Mouse (Mus musculus): Measurements from ENCODE around the gene Cfap20. TPM values are rescaled to one million over a fixed set of nuclear protein-coding genes. Genes with fewer than 3 reads are reported as not detected.
A peak's percentile ranks its signal among the peaks of the same experiment; 100 is the strongest.
"Not testable (repeated sequence)": the region's sequence is repeated elsewhere in the genome, so short reads cannot be mapped to it uniquely, and the experiment has no call there.

Cfap20 gene
- total RNA-seq, 1 experiment from 2014 or later: 47.4 TPM

DNA sequence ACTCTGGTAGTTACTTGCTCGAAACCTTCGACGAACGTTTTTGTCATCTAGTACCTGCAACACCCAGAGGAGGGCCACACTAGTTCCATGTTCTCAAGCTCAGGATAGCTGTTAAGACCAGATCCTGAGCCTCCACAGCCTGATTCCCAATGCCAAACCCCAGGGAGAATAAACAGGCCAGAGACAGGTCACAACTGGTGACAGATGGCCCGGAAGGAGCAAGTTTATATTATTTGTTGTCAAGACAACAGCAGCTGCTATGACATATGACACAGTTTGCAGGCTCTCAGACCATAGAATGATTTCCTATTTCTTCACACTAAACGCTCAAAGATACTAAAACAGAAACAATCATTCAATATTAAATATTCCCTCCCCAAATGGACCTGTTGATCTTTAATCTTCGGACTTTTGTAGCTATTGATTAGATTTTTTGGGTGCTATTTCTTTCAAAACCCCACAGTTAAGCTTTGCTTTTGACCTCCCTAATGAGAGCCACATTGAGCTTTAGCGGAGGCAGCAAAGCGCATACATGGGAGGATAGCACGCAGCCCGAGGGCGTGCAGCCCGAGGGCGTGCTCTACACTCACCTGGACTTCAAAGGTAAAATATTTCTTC lies 12.4 kb downstream of the Cfap20 start:
- no peak for DNase-seq

DNA sequence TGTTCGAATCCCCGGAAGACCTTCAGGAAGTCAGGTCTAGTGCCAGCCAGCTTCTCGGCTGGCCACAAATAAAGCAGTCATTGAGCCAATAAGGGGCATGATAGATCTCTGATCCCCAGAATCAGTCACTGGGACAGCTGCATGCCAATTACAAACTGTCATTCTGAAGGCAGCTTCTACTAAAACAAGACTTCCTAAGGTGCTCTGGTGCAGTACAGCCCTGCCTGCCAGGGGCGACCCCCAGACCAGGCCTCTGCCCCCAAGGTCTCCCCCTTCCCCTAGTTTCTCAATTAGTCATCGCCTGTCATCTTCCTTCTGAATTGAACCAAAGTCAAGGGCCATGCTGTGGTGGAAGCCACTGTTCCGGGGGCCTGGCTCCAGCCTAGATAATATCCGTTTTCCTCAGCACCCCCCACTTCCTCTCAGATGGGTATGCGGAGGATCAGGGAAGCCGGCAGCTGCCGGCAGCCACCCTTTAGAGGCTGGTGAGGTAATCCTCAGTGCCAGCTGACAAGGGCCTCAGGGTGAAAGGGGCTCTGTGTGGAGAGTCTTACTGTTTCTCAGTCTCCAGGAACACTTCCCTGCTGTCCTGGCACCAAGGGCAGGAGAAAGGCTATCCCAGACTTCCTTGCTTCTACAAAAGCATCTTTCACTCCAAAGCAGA lies 23.2 kb downstream of the Cfap20 start:
- peak; percentile 51 for DNase-seq

DNA sequence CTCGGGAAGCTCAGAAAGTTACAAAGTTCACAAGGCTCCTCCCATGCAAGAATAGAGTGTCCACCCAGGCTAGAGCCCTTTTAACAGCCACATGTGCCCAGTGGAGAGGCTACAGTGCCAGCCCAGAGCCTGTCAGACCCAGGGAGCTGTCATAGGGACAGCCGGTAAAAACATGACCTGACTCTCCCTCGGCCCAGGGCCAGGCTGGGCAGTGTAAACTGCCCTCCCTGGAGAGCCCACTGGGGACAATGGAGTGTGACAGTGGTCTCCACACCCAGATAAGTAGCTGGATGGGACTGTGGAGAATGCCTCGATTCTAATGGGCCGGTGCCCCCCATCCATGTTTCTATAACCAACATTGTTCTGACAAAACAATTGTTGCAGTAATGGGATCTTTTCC lies 25.2 kb downstream of the Cfap20 start:
- no peak for DNase-seq

DNA sequence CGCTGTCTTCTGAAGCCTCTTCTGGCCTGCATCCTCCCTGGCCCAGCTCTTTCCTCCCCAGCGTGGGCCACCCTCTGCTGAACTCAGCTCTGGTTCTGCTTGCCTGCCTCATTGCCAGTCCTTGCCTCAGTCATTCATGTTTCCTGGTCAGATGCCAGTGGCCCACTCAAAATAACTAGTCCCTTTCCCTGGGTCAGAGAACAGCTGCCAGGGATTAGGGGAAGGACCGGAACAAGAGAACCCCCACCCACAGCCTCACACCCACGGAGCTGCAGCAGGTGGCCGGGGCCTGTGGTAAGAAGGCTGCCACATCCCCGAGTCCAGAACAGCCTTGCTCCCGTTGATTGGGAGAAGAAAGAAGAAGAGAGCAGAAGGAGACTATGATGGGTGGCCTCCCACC lies 33.6 kb downstream of the Cfap20 start:
- no peak for DNase-seq

DNA sequence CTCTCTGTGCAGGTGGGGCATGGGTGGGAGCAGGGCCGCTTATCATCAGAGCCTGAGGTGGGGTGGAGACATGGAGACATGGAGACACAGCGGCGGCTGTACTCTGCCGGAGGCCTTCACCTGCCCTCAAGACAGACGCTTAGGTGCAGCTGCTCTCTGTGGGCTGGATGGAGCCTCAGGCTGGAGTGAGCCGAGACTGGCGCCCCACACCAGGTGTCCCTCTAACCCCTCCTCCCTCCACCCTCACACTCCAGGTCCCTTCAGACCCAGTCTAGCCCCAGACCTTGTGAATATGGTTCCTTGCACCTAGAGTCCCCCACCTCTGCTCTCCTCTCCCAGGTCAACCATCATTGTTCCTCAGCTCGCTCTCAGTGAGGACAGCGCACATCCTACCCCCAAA lies 35.5 kb downstream of the Cfap20 start:
- DNase-seq: no peak

DNA sequence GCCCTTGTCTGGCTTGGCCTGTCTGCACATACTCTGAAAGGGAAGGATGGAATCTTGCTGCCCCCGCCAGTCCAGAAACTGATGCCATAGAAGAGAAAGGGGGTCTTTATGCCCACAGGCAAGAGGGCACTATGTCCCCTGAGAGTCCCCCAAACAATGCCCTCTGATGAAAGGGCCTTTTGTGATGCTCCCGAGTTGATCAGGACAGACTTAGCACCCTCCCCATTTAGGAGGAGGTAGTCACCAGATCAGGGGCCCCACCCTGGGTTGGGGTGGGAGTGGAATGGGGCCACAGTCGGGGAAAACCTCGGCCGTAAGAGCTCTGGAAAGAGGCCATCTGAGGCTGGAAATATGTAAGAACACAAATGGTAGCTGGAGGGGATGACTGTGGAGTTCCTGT lies 37.5 kb downstream of the Cfap20 start:
- DNase-seq: no peak

DNA sequence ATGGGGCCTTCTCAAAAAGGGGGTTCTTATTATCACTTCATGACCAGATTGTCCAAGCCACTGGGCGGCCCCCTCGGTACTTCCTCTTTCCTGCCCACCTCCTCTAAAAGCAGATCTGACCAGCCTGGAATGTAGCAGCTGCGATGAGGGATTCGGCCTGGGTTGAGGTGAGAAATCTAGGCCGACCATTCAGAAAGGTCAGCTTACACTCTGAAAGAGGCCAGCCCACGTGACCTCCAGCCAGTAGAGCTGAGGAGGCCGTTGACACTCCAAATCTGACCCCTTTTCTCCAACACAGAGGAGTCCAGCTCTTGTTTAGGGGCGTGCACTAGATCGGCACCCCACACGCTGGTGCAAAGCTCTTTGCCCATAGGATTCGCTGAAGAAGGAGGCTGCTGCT lies 37.9 kb downstream of the Cfap20 start:
- DNase-seq: no peak

DNA sequence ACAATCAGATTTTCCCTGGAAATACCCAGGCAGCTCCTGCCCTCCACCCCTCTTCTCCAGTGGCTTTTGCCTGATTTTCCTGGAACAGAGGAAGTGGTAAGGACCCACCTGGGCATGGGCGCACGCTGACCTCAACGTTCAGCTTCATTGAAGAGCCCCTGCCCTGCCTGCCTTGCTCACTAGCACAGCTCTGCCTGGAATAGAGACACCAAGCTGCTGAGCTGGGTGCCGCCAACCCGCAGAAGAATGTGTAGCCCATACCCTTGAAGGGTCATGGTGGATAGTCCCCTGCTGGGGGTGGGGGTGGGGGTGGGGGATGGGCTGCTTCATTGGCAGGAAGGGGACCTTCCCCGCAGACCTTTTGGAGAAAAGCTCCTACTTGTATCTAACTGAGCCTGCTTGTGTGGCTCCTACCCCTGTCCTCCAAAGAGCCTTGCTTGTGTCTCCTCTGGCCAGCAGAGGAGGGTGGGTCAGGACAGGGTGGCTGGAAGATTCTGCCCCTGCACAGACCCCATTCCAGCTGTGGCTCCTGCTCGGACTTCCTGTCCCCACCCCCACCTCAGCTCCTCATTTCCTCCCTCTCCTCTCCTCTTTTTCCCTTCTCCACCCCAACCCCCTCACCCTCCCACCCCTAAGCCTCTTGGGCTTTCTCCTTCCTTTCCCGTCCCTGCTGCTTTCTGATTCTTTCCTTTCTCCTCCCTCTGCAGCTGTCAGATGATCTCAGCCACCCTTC lies 39.3 kb downstream of the Cfap20 start:
- DNase-seq: no peak

DNA sequence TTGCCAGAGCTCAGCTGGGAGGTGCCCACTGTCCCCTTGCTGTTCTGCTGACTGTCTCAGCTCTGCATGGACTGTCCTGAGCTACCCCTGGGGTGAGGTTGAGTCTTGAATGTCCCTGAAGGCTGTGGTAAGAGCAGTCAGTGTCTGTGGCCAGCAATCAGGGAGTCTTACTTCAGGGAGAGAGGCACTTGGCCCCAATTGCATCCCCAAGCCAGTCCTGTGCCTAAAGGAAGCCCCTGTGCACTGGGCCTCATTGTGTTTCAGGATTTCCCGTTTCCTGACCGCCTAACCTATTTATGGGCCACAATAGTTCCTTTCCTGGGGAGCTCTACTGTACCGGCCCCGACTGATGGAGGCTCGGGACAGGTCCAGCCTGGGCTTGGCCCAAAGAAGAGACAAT lies 42.1 kb downstream of the Cfap20 start:
- peak; percentile 47 for DNase-seq

DNA sequence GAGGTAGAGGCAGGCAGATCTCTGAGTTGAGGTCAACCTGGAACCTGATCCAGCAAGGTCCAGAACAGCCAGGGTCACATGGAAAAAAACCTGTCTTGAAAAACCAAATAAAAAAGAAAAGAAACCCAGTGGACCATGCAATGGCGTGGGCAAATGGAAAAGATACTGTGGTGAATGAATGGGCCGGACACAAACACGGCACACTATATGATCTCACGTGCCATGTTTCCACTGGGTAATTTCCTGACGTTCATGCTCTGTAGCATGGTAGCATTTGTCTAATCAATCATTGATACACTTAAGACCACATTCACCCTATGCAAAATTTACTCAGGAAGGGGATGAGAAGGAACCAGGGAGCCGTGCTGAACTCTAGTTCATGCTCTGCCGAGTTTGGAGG lies 43.6 kb downstream of the Cfap20 start:
- no peak for DNase-seq

DNA sequence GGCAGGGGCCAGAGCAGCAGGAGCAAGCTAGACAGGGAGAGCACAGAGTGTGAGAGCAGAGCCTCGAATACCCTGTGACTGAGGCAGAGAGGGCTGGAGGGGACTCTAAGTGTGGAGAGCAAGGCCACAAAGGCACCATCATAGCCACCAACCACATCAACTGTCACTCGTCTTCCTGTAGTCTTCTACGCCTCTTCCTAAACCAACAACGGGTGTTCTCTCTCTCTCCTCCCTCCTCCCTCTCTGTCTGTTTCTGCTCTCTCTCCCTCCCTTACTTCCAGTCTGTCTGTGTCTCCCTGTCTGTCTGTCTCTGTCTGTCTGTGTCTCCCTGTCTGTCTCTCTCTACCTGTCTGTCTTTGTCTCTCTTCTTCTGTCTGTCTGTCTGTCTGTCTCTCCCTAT lies 44.4 kb downstream of the Cfap20 start:
- DNase-seq: no peak

DNA sequence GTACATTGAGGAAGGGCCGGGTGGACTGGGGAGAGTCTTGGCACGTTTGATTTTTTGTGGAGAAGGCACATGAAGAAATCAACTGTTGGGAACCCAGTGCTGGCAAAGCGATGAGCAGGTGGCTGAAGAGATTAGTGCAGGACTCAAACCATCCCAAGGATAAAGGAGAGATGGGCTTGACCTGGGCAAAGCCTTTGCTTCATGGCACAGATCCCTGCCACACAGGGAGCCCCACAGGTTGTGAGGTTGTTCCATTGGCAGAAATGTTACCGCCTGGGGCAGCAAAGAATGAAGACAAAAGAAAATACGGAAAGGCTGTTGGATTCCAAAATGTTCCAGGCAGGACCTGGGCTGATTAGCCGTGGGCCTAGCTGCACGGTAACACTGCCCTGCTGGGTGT lies 46.7 kb downstream of the Cfap20 start:
- DNase-seq: no peak

DNA sequence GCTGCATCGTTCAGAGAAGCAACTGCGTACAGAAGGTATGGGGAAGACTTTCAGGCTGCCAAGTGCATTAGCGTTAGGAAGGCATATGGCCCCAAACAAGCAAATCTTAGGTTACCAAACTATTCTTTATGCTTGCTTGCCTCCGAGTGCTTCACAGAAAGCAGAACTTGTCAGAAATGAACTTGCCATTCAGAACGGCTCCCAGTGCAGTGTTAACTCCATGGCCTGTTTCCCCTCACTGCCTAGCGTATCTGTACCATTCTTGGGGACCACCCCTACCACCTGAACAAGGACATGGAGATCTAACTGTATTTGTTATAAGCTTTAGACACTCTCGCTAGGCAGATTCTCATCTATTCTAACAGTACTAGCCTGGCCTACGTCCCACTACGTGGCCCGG lies 47.4 kb downstream of the Cfap20 start:
- no peak for DNase-seq

DNA sequence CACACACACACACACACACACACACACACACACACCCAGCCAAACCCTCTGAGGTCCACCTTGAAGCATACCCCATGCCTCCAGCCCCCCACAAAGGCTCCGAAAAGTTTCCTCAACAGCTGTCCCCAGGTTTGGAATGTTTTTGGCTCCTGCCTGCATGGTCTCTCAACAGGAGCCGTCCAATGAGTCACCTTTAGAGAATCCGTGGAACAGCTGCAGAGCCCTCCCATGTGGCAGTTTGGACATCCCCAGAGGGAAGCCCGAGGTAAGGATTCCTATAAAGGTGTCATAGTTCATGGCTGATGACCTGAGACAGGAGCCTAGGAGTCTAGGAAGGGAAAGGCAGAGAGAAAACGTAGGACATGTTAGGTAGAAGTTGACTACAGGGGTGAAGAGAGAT lies 48.6 kb downstream of the Cfap20 start:
- DNase-seq: no peak

DNA sequence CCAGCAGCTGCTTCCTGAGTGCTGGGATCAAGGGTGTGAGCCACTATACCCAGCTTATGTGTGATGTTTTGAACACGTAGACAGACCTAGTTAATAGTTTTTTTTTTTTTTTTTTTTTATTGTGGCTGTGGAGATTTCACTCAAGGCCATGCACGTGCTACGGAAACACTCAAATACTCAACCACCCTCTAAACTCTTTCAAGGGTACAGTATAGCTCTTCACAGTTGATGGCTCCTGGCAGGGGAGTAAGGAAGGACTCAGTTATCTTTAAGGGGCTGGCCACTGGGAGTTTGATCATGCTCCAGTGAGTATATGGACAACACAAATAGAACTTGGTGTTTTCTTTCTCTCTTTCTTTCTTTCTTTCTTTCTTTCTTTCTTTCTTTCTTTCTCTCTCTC lies 50.2 kb downstream of the Cfap20 start:
- no peak for DNase-seq

DNA sequence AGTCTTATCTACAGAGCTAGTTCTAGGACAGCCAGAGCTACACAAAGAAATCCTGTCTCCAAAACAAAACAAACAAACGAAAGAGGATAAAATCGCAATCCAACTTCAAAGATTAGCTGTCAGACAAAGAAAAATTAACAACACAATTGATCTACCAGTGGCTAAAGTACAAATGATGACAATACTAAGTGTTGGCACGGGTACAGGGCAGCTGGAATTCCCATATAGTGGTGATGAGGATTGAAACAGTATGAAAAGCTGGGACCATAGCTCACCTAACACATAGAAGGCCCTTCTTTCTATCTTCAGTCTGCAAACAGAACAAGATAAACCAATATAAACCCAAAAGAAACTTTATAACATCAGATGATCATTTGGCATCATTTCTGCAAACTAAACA lies 53.1 kb downstream of the Cfap20 start:
- no peak for DNase-seq

DNA sequence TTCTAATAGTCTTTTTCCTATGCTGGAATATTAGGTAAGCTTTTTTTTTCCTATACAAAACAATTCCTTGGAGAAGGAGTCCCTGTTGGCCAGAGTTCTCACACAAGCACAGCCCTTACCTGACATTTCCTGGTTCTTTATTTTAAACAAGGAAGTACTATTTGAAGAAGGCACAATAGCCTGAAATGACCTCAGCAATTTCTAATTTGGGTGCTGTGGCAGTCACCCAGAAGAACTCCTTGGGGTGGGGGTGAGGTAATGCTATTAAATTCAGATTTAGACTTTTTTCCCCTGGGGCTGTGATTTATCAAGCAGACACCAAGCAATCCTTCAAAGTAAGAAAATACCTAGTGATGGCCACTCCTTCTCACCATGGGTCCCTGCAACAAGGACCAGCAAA lies 53.7 kb downstream of the Cfap20 start:
- DNase-seq: no peak

DNA sequence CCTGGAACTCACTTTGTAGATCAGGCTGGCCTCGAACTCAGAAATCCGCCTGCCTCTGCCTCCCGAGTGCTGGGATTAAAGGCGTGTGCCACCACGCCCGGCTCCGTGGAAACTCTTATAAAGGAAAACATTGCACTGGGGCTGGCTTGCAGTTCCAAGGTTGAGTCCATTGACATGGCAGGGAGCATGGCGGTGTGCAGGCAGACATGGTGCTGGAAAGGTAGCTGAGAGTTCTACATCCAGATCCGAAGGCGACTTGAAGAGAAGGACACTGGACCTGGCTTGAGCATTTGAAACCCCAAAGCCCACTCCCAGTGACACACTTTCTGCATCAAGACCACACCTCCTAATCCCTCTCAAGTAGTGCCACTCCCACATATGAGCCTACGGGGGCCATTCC lies 55.7 kb downstream of the Cfap20 start:
- DNase-seq: not testable (repeated sequence)

DNA sequence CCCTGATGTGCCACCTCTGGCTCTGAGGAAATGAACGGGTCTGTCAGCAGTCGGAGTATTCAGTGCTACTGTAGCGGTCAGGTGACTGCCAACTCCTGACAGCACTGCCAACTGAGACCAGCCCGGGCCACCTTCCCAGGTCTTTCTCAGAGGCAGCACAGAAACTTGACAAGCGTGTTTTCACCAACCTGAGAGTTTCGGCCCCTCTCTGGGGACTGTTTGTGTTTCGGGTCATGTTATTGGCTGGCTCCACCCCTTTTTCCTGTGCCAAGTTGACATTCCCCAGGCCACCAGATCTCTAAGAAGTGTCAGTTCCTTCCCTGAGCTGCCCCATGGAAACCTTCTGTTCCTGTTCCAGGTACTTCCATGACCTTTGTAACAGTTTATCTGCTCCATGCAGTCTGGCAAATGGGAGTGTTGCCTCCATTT lies 56.8 kb downstream of the Cfap20 start:
- peak; percentile 53 for DNase-seq

DNA sequence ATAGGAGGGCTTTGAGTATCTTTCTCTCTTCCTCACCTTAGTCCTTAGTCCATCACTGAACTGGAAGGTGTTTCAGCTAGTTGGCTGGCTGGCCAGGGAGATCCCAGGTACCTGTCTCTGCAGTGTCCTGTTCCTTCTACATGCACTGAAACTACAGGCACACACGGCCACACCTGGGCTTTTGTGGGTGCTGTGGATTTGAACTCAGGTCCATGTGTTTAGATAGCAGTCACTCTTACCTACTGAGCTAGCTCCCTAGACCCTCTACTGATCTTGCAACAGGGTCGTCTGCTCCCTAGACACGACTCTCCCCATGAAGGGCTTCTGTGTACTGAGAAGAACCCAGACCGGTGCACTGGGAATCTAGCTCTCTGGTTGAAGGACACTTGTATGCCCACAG lies 57.6 kb downstream of the Cfap20 start:
- no peak for DNase-seq

DNA sequence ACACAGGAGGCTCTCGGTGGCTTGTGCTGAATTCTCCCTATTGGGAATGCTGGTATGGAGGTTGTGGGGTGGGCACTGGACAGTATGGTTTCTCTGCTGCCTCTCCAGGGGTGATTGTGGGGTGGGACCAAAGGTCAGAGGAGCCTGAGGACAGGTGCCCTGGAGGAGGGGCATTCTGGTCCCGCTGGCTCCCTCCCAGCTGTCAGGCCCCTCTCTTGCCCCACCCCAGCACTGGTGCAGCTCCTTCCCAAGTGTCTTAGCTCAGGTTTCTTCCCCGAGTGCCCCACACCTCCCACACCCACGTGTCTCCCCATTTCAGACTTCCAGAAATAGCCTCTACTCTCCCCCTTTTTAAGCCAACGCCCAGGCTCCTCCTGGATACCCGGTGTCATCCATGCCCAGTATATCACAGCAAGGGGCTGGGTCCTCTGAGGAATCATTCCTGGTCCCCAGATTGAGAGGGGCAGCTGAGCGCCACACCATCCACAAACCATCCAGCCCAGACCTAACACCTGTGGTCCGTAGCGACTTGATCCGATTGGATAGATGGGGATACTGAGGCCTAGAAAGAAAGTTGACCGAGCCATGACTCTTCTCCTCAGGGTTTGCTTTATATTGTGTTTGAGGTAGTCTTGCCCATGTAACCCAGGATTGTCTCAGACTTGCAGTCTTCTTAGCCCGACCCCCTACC lies 58.2 kb downstream of the Cfap20 start:
- no peak for DNase-seq

DNA sequence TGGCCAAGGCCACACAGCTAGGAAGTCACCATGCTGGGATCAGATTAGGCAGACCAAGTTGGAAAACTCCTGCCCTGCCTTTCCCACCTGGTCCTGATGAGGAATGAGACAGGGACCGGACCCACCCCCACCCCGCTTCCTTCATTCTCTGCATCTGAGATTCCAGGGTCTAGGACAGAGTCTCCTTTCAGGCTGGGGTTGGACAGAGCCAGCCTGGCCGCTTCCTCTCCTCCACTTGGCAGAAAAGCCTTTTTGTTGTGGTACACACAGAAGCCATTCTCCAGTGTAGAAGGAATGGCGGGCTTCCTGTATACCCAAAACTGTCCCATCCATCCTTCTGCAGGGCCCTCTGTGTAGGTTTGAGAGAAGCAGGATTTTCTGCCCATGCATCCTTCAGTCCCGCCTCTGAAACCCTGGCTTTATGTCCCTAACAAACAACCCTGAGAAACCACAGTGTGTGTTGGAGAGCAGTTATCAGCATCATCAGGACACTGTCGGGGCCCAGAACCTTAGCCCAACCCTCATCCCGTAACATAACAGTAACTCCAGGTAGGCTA lies 59.2 kb downstream of the Cfap20 start:
- no peak for DNase-seq

DNA sequence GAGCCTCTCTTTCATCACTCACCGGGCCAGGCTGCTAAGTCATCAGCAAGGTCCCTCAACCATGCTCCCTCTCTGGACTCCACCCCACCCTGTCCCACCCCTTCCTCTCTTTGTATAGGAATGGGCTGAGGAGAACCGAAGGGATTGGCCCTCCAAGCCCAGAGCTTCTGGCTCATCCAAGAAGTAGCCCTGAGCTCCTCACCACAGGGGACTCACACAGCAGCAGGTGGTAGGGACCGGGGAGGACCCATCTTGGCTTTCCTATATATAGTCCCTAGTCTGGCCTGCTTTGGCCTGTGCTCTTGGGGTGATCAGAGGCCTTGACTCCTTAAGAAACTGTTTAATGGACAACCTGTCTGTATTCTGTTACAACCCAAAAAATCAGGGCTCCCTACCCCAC lies 60.2 kb downstream of the Cfap20 start:
- DNase-seq: no peak
